Mouse (Mus musculus) adrenal gland, adult 2 months (tissue): ENCODE measurements around the gene Ing1. TPM values are rescaled to one million over a fixed set of nuclear protein-coding genes. Genes with fewer than 3 reads are reported as not detected.
"Not testable (repeated sequence)": the region's sequence is repeated elsewhere in the genome, so short reads cannot be mapped to it uniquely, and the experiment has no call there.

Source experiments
- DNase-seq: peaks from one replicate; pipeline ENCODE4 v3.0.0; 2021
- polyA plus RNA-seq: library from polyadenylated mRNA; depleted of rRNA; stranded (reverse); fragments of >200 nt; gene quantifications from 2 replicates; pipeline ENCODE4 v1.2.3, GENCODE M21; 2012
- total RNA-seq, 2 experiments: library from RNA; stranded (reverse); gene quantifications; 2 replicates each; pipeline ENCODE4 v1.2.3; 2021

Ing1 gene
- total and polyA plus RNA-seq, 3 experiments, result 9.8 to 40.3 (median 36.2) TPM

GRCm38 (mm10) chr8:11550281-11550948 lies 5.0 kb upstream of the Ing1 start, which contains the start of gene Cars2:
TSS of gene Cars2 (minus strand) at chr8:11550783.
- DNase-seq, result peak; percentile 97

GRCm38 (mm10) chr8:11551497-11551896 lies 3.9 kb upstream of the Ing1 start:
- DNase-seq, result not testable (repeated sequence)

GRCm38 (mm10) chr8:11552390-11552789 lies 3.0 kb upstream of the Ing1 start:
- no peak for DNase-seq

- peak; percentile 99 for DNase-seq
These were observed 585 bp downstream of the Ing1 start for GRCm38 (mm10) chr8:11555720-11556591.

- DNase-seq, result peak; percentile 70
These were observed 1.5 kb downstream of the Ing1 start for GRCm38 (mm10) chr8:11556691-11557423.

GRCm38 (mm10) chr8:11557424-11557767 lies 2.0 kb downstream of the Ing1 start:
- DNase-seq, result no peak

- peak; percentile 98 for DNase-seq
These were observed 2.6 kb downstream of the Ing1 start for GRCm38 (mm10) chr8:11557768-11558629.

GRCm38 (mm10) chr8:11559511-11559910 lies 4.1 kb downstream of the Ing1 start:
- no peak for DNase-seq

- no peak for DNase-seq
These were observed 4.8 kb downstream of the Ing1 start for GRCm38 (mm10) chr8:11560220-11560619.

- DNase-seq, result no peak
These were observed 8.9 kb downstream of the Ing1 start for GRCm38 (mm10) chr8:11564236-11564635.

GRCm38 (mm10) chr8:11564721-11565120 lies 9.3 kb downstream of the Ing1 start:
- no peak for DNase-seq

GRCm38 (mm10) chr8:11568193-11568592 lies 12.8 kb downstream of the Ing1 start:
- DNase-seq, result peak; percentile 39

- DNase-seq, result peak; percentile 61
These were observed 14.1 kb downstream of the Ing1 start for GRCm38 (mm10) chr8:11569260-11570097.

- DNase-seq, result no peak
These were observed 15.4 kb downstream of the Ing1 start for GRCm38 (mm10) chr8:11570742-11571141.

- DNase-seq, result no peak
These were observed 16.6 kb downstream of the Ing1 start for GRCm38 (mm10) chr8:11571950-11572349.

GRCm38 (mm10) chr8:11572428-11572827 lies 17.1 kb downstream of the Ing1 start:
- no peak for DNase-seq

GRCm38 (mm10) chr8:11574911-11575603 lies 19.7 kb downstream of the Ing1 start:
- DNase-seq, result no peak

- DNase-seq, result no peak
These were observed 20.4 kb downstream of the Ing1 start for GRCm38 (mm10) chr8:11575604-11576384.
